9 mouse cellular contexts compared by ENCODE assay signal in the genomic region with DNA sequence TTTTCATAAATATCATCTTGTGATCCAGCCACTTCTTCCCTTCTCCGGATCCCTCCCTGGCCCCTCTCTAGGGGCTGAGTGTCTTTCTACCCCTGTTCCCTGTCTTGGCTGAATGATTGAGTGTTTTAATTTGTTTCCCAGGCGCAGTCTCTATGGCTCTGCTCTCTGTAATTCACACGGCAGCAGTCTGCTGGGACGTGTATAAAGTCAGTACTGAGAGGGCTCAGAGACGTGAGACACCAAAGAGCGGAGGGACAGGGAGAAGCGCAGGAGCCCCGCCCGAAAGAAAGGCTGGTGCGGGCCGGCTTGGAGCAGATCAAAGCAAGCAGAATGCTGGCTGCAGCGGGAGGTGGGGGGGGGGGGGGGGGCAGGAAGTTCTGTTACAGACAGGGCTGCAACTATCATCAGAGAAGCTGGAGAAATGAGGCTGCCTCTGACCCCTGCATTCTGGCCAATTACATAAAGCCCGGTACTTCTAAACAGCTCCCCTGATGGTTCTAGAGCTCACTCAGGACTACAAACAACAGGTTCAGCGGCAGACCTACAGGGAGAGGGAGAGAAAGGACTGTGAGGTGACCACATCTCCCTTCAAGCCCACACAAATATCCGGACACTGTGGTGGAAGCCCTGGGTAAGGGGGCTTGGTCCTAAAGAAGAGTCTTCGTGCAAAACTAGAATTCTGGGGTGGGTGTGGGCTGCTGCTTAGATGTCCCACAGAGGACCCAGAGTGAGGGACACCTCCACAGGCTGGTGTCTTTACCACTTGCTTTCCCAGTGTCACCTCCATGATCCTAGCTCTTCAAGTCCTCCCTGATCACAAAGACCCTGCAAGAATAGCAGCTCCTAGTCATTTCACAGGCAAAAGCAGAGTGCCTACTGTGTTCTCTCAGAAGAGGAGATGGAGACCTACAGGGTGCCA. TPM values are rescaled to one million over a fixed set of nuclear protein-coding genes. Genes with fewer than 3 reads are reported as not detected.
DNase-seq lines count a peak whose midpoint lies in the region; ATAC-seq lines count a peak whose summit lies in the region.
"Had no signal": no experiment of that assay in that cellular context is flagged by ENCODE, and none has a peak within 500 bp of the region (broad histone marks: within the 10 kb centered on the region; RNA-seq: fewer than 3 reads in every experiment).

No protein-coding gene starts in this region.

- peaks cover 61% of the 10 kb centered on the region for H3K27me3 ChIP-seq in heart, embryonic 10.5 days (ENCODE audit: insufficient read depth, poor library complexity, severe bottlenecking)
- H3K27me3 ChIP-seq in embryonic facial prominence, embryonic 11.5 days (ENCODE audit: control insufficient read depth, insufficient read depth, low read length) = no peaks in the 10 kb centered on the region
- no peaks in the 10 kb centered on the region for H3K27me3 ChIP-seq in hindbrain, embryonic 14.5 days (ENCODE audit: control insufficient read depth, insufficient read depth, low read length)
- peaks cover 46% of the 10 kb centered on the region for H3K27me3 ChIP-seq in liver, embryonic 12.5 days (replicated peaks)

- peak overlapping the region; percentile 3; the same call in 1 of the 2 replicates for H3K9ac ChIP-seq in embryonic facial prominence, embryonic 11.5 days (replicated peaks; ENCODE audit: low read length)
- 0 out of 2 replicates have a peak overlapping the region, but pooled peaks have one; percentile 29 for H3K9ac ChIP-seq in hindbrain, embryonic 14.5 days
- H3K9ac ChIP-seq in liver, embryonic 12.5 days = no peak overlapping the region

- intact Hi-C loops in heart, postnatal 25 days (cut with DNase I) = no loop called here
- intact Hi-C loops in left cerebral cortex, postnatal 36 days (cut with DNase I) = loop anchor here (5.0 kb wide), 1 partner anchor 66 kb away; a partner anchor contains a TSS

- H3K4me3 ChIP-seq in heart, embryonic 10.5 days = peak overlapping the region; percentile 44
- no peak overlapping the region for H3K4me3 ChIP-seq in embryonic facial prominence, embryonic 11.5 days (ENCODE audit: low read depth, low read length)
- no peak overlapping the region for H3K4me3 ChIP-seq in hindbrain, embryonic 14.5 days (replicated peaks; ENCODE audit: low read length)
- no peak overlapping the region for H3K4me3 ChIP-seq in liver, embryonic 12.5 days
- H3K4me3 ChIP-seq: heart, adult 2 months had no signal

- H3K9me3 ChIP-seq in heart, embryonic 10.5 days = no peaks in the 10 kb centered on the region
- no peaks in the 10 kb centered on the region for H3K9me3 ChIP-seq in embryonic facial prominence, embryonic 11.5 days (replicated peaks; ENCODE audit: control insufficient read depth, low read length)
- H3K9me3 ChIP-seq in hindbrain, embryonic 14.5 days (ENCODE audit: control insufficient read depth, low read length) = no peaks in the 10 kb centered on the region
- H3K9me3 ChIP-seq in liver, embryonic 12.5 days (replicated peaks) = no peaks in the 10 kb centered on the region

- peak overlapping the region; percentile 39 for H3K4me2 ChIP-seq in embryonic facial prominence, embryonic 11.5 days (ENCODE audit: low read depth, low read length)
- peak overlapping the region; percentile 38 for H3K4me2 ChIP-seq in hindbrain, embryonic 14.5 days (replicated peaks)
- H3K4me2 ChIP-seq in liver, embryonic 12.5 days = peak overlapping the region; percentile 44

- WGBS in heart, embryonic 10.5 days = 2% methylated on average over 16 of the region's 16 CpGs
- 1% methylated on average over 16 of the region's 16 CpGs for WGBS in embryonic facial prominence, embryonic 11.5 days
- WGBS in hindbrain, embryonic 14.5 days = 2% methylated on average over 16 of the region's 16 CpGs
- WGBS in liver, embryonic 12.5 days (ENCODE audit: insufficient replicate concordance) = 5% methylated on average over 16 of the region's 16 CpGs

- DNase-seq in heart, embryonic 10.5 days (ENCODE audit: low spot score) = no peak
- DNase-seq in heart, postnatal 25 days (ENCODE audit: low spot score) = no peak
- peak; percentile 46 for DNase-seq in embryonic facial prominence, embryonic 11.5 days (ENCODE audit: low spot score)
- DNase-seq in hindbrain, embryonic 14.5 days (ENCODE audit: low spot score) = peak; percentile 33
- DNase-seq in urinary bladder, postnatal 25 days (ENCODE audit: low spot score) = no peak
- no peak for DNase-seq in left cerebral cortex, postnatal 36 days (ENCODE audit: low spot score in 2 of 2)

- ATAC-seq in embryonic facial prominence, embryonic 11.5 days (replicated peaks; ENCODE audit: insufficient number of reproducible peaks, low FRiP score, low TSS enrichment, low read depth) = peak; percentile 65
- peak; percentile 79 for ATAC-seq in hindbrain, embryonic 14.5 days (ENCODE audit: low FRiP score)
- ATAC-seq in liver, embryonic 12.5 days = no peak
- peak; percentile 22; the same call in 1 of the 2 replicates for ATAC-seq in neutrophil, adult 5-6 weeks (ENCODE audit: extremely low read depth, insufficient number of reproducible peaks, low FRiP score, poor library complexity, severe bottlenecking)

- peak overlapping the region; percentile 56 for H3K27ac ChIP-seq in heart, embryonic 10.5 days
- no peak overlapping the region for H3K27ac ChIP-seq in embryonic facial prominence, embryonic 11.5 days (replicated peaks; ENCODE audit: low read depth, low read length)
- H3K27ac ChIP-seq in hindbrain, embryonic 14.5 days = peak overlapping the region; percentile 51
- no peak overlapping the region for H3K27ac ChIP-seq in liver, embryonic 12.5 days
- H3K27ac ChIP-seq: heart, adult 2 months had no signal

- no peaks in the 10 kb centered on the region for H3K36me3 ChIP-seq in heart, embryonic 10.5 days
- no peaks in the 10 kb centered on the region for H3K36me3 ChIP-seq in embryonic facial prominence, embryonic 11.5 days (replicated peaks; ENCODE audit: control insufficient read depth, insufficient read depth, low read depth, low read length)
- no peaks in the 10 kb centered on the region for H3K36me3 ChIP-seq in hindbrain, embryonic 14.5 days (replicated peaks; ENCODE audit: control insufficient read depth, insufficient read depth)
- H3K36me3 ChIP-seq in liver, embryonic 12.5 days = no peaks in the 10 kb centered on the region

- peaks cover 29% of the 10 kb centered on the region for H3K4me1 ChIP-seq in heart, embryonic 10.5 days
- no peaks in the 10 kb centered on the region; the same call in 1 of the 2 replicates for H3K4me1 ChIP-seq in embryonic facial prominence, embryonic 11.5 days (ENCODE audit: control insufficient read depth, insufficient read depth, low read length)
- peaks cover 18% of the 10 kb centered on the region for H3K4me1 ChIP-seq in hindbrain, embryonic 14.5 days (replicated peaks; ENCODE audit: control insufficient read depth, insufficient read depth, low read length)
- peaks cover 10% of the 10 kb centered on the region; the same call in 1 of the 2 replicates for H3K4me1 ChIP-seq in liver, embryonic 12.5 days

RNA-seq across cellular contexts. Expression of a gene that starts 20.7 kb away (rescaled TPM):
- 152 and 186 TPM in 2 replicates for polyA plus RNA-seq in heart, embryonic 10.5 days (2016; fragmentation: Nextera tagmentation; extraction: Ambion mirVana)
- 10 to 100 TPM; 58.3 to 62.5 TPM for total RNA-seq in heart, postnatal 25 days (2021)
- polyA plus RNA-seq in embryonic facial prominence, embryonic 11.5 days (2014; fragmentation: Nextera tagmentation; extraction: Ambion mirVana) = 163 and 181 TPM in 2 replicates
- 85.4 and 86.8 TPM in 2 replicates for polyA plus RNA-seq in hindbrain, embryonic 14.5 days (2014; fragmentation: Nextera tagmentation; extraction: Ambion mirVana)
- 111 and 115 TPM in 2 replicates for polyA plus RNA-seq in liver, embryonic 12.5 days (2016; fragmentation: Nextera tagmentation; extraction: Ambion mirVana)
- total RNA-seq in neutrophil, adult 5-6 weeks (2017) = 195 and 202 TPM in 2 replicates
- 10 to 100 TPM; 87.3 to 88.3 TPM for total RNA-seq in left cerebral cortex, postnatal 36 days (2021)

Comparison
In these comparisons a context has a peak if more than half of its experiments do, and no peak if none do; other contexts are left out.
1. DNase-seq: peak in embryonic facial prominence, embryonic 11.5 days (single experiment) and hindbrain, embryonic 14.5 days (single experiment); none in heart, embryonic 10.5 days (single experiment), heart, postnatal 25 days (single experiment), urinary bladder, postnatal 25 days (single experiment) and left cerebral cortex, postnatal 36 days (0 of 2).
2. H3K27ac ChIP-seq: peak in heart, embryonic 10.5 days (single experiment) and hindbrain, embryonic 14.5 days (single experiment); none in embryonic facial prominence, embryonic 11.5 days (single experiment) and liver, embryonic 12.5 days (single experiment).
3. Peak in every context shown above with its lines, with median percentiles within 50 percentile points of each other: H3K4me2 ChIP-seq.